In the genomic region with DNA sequence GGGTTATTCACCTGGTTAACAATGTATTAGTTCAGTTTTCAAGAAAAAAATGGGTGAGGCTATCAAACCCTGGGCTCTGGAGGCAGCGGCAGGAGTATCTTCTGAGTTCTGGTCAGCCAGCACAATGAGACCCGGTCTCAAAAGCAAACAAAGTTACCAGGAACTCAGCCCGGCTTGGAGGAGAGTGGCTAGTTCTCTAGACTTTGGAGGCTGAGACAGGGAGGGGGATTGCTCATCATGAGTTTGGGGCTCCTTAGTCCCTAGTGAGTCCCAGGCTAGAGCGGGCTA, we compare ENCODE assay signal across 10 mouse cellular contexts. TPM values are rescaled to one million over a fixed set of nuclear protein-coding genes. Genes with fewer than 3 reads are reported as not detected.
DNase-seq lines count a peak whose midpoint lies in the region; ATAC-seq and TF ChIP-seq lines count a peak whose summit lies in the region.
"Had no signal": no experiment of that assay in that cellular context is flagged by ENCODE, and none has a peak within 500 bp of the region (broad histone marks: within the 10 kb centered on the region; RNA-seq: fewer than 3 reads in every experiment).

No protein-coding gene starts in this region.

- H3K4me1 ChIP-seq in neural tube, embryonic 11.5 days (ENCODE audit: control insufficient read depth, insufficient read depth, low read length), result peaks cover 16% of the 10 kb centered on the region
- H3K4me1 ChIP-seq in intestine, embryonic 16.5 days (ENCODE audit: control insufficient read depth, insufficient read depth, low read length), result peaks cover 21% of the 10 kb centered on the region
- peaks cover 24% of the 10 kb centered on the region for H3K4me1 ChIP-seq in stomach, embryonic 16.5 days (ENCODE audit: control insufficient read depth, insufficient read depth, low read length)

- 73% methylated on average over 4 of the region's 4 CpGs for WGBS in neural tube, embryonic 11.5 days
- 59% methylated on average over 4 of the region's 4 CpGs for WGBS in intestine, embryonic 16.5 days
- 61% methylated on average over 4 of the region's 4 CpGs for WGBS in stomach, embryonic 16.5 days

- H3K27me3 ChIP-seq in neural tube, embryonic 11.5 days (ENCODE audit: control insufficient read depth, insufficient read depth, low read length), result no peaks in the 10 kb centered on the region
- H3K27me3 ChIP-seq in intestine, embryonic 16.5 days (replicated peaks; ENCODE audit: control insufficient read depth, insufficient read depth, low read length), result no peaks in the 10 kb centered on the region
- no peaks in the 10 kb centered on the region for H3K27me3 ChIP-seq in stomach, embryonic 16.5 days (ENCODE audit: control insufficient read depth, insufficient read depth, low read length)

- H3K9ac ChIP-seq in neural tube, embryonic 11.5 days (ENCODE audit: low read length), result no peak overlapping the region
- H3K9ac ChIP-seq in intestine, embryonic 16.5 days (ENCODE audit: low read depth, low read length), result peak overlapping the region; percentile 81
- peak overlapping the region; percentile 83 for H3K9ac ChIP-seq in stomach, embryonic 16.5 days (ENCODE audit: low read length)

- intact Hi-C loops in gastrocnemius, adult 2 months (cut with DNase I), result no loop called here
- intact Hi-C loops in gastrocnemius, postnatal 36 days (cut with DNase I), result no loop called here

- no peak for TF ChIP-seq CTCF in gastrocnemius, adult 2 months (IDR thresholded peaks at IDR 0.05)

- no peak overlapping the region for H3K27ac ChIP-seq in gastrocnemius, adult 2 months
- H3K27ac ChIP-seq in neural tube, embryonic 11.5 days (ENCODE audit: low read depth, low read length), result no peak overlapping the region
- H3K27ac ChIP-seq in intestine, embryonic 16.5 days (ENCODE audit: low read length), result peak overlapping the region; percentile 96
- H3K27ac ChIP-seq in stomach, embryonic 16.5 days (ENCODE audit: low read length), result peak overlapping the region; percentile 31; the same call in 1 of the 2 replicates

- H3K4me3 ChIP-seq in gastrocnemius, adult 2 months, result peak overlapping the region; percentile 89
- H3K4me3 ChIP-seq in neural tube, embryonic 11.5 days (ENCODE audit: low read depth, low read length), result peak overlapping the region; percentile 57
- peak overlapping the region; percentile 69 for H3K4me3 ChIP-seq in intestine, embryonic 16.5 days (ENCODE audit: low read length)
- H3K4me3 ChIP-seq in stomach, embryonic 16.5 days (replicated peaks; ENCODE audit: low read length), result peak overlapping the region; percentile 69

- no peaks in the 10 kb centered on the region; the same call in 1 of the 2 replicates for H3K36me3 ChIP-seq in neural tube, embryonic 11.5 days (ENCODE audit: control insufficient read depth, insufficient read depth, low read length)
- H3K36me3 ChIP-seq in intestine, embryonic 16.5 days (ENCODE audit: control insufficient read depth, insufficient read depth, low read length), result peaks cover 7% of the 10 kb centered on the region
- H3K36me3 ChIP-seq in stomach, embryonic 16.5 days (ENCODE audit: control insufficient read depth, insufficient read depth, low read length), result 0 out of 2 replicates have a peak, but pooled peaks cover 3% of the 10 kb centered on the region

- peak overlapping the region; percentile 72 for H3K4me2 ChIP-seq in neural tube, embryonic 11.5 days (ENCODE audit: low read depth)
- H3K4me2 ChIP-seq in intestine, embryonic 16.5 days (ENCODE audit: low read depth, low read length), result peak overlapping the region; percentile 86
- peak overlapping the region; percentile 92 for H3K4me2 ChIP-seq in stomach, embryonic 16.5 days (ENCODE audit: low read depth, low read length)

- H3K9me3 ChIP-seq in neural tube, embryonic 11.5 days (ENCODE audit: control insufficient read depth, low read length), result no peaks in the 10 kb centered on the region
- H3K9me3 ChIP-seq in intestine, embryonic 16.5 days (ENCODE audit: control insufficient read depth, low read length), result no peaks in the 10 kb centered on the region
- no peaks in the 10 kb centered on the region for H3K9me3 ChIP-seq in stomach, embryonic 16.5 days (replicated peaks; ENCODE audit: control insufficient read depth, low read length)

- ATAC-seq in neural tube, embryonic 11.5 days (ENCODE audit: insufficient read depth, low FRiP score, low TSS enrichment), result no peak
- ATAC-seq in intestine, embryonic 16.5 days, result no peak
- no peak for ATAC-seq in stomach, embryonic 16.5 days (ENCODE audit: insufficient read depth, low FRiP score)

- no peak for DNase-seq in gastrocnemius, adult 2 months
- DNase-seq in gastrocnemius, postnatal 36 days, result no peak
- DNase-seq in neural tube, embryonic 11.5 days (ENCODE audit: low spot score), result no peak
- DNase-seq in neural tube, embryonic 10.5 days (ENCODE audit: extremely low spot score, low spot score), result no peak
- DNase-seq in cerebellum, postnatal 36 days, result no peak
- DNase-seq in thymus, postnatal 36 days, result no peak

RNA-seq across cellular contexts. Expression of a gene that starts 1.6 kb away (rescaled TPM):
- 1 to 10 TPM; 7.1 to 7.7 TPM for total RNA-seq in gastrocnemius, adult 2 months (2021)
- 1 to 10 TPM; 8.2 to 9.4 TPM for total RNA-seq in gastrocnemius, postnatal 36 days (2021)
- 109 and 112 TPM in 2 replicates for polyA plus RNA-seq in neural tube, embryonic 11.5 days (2014; fragmentation: Nextera tagmentation; extraction: Ambion mirVana)
- 295 and 311 TPM in 2 replicates for polyA plus RNA-seq in intestine, embryonic 16.5 days (2015; fragmentation: Nextera tagmentation; extraction: Ambion mirVana)
- 196 and 209 TPM in 2 replicates for polyA plus RNA-seq in stomach, embryonic 16.5 days (2015; fragmentation: Nextera tagmentation; extraction: Ambion mirVana)

RNA-seq across cellular contexts. Expression of a gene that starts 23.6 kb away (rescaled TPM):
- 1 to 10 TPM in 1 of 2 experiments, under 1 TPM in 1; 0.31 to 1.2 TPM for total RNA-seq in gastrocnemius, adult 2 months (2021)
- 1 to 10 TPM in 1 of 2 experiments, under 1 TPM in 1; 0.42 to 1.2 TPM for total RNA-seq in gastrocnemius, postnatal 36 days (2021)
- polyA plus RNA-seq in neural tube, embryonic 11.5 days (2014; fragmentation: Nextera tagmentation; extraction: Ambion mirVana), result 38.7 and 54.0 TPM in 2 replicates
- 35.0 and 38.4 TPM in 2 replicates for polyA plus RNA-seq in intestine, embryonic 16.5 days (2015; fragmentation: Nextera tagmentation; extraction: Ambion mirVana)
- polyA plus RNA-seq in stomach, embryonic 16.5 days (2015; fragmentation: Nextera tagmentation; extraction: Ambion mirVana), result 24.4 and 25.4 TPM in 2 replicates
- total RNA-seq: common myeloid progenitor, adult 5-6 weeks had no signal
- polyA plus RNA-seq: CD4-positive, CD25-positive, alpha-beta regulatory T cell, adult 4 months had no signal

RNA-seq across cellular contexts. Expression of a gene that starts 43.0 kb away (rescaled TPM):
- not detected for total RNA-seq in gastrocnemius, adult 2 months (2021)
- under 1 TPM; 0.62 to 0.69 TPM for total RNA-seq in gastrocnemius, postnatal 36 days (2021)
- polyA plus RNA-seq in neural tube, embryonic 11.5 days (2014; fragmentation: Nextera tagmentation; extraction: Ambion mirVana), result 23.3 and 25.9 TPM in 2 replicates
- 20.2 and 25.4 TPM in 2 replicates for polyA plus RNA-seq in intestine, embryonic 16.5 days (2015; fragmentation: Nextera tagmentation; extraction: Ambion mirVana)
- 25.6 and 26.4 TPM in 2 replicates for polyA plus RNA-seq in stomach, embryonic 16.5 days (2015; fragmentation: Nextera tagmentation; extraction: Ambion mirVana)

RNA-seq across cellular contexts. Expression of a gene that starts 56.3 kb away (rescaled TPM):
- not detected for total RNA-seq in gastrocnemius, adult 2 months (2021)
- not detected for total RNA-seq in gastrocnemius, postnatal 36 days (2021)
- 3.0 and 3.2 TPM in 2 replicates for polyA plus RNA-seq in neural tube, embryonic 11.5 days (2014; fragmentation: Nextera tagmentation; extraction: Ambion mirVana)
- 0.09 and 0.17 TPM in 2 replicates for polyA plus RNA-seq in intestine, embryonic 16.5 days (2015; fragmentation: Nextera tagmentation; extraction: Ambion mirVana)
- polyA plus RNA-seq in stomach, embryonic 16.5 days (2015; fragmentation: Nextera tagmentation; extraction: Ambion mirVana), result not detected in 2 replicates
- total RNA-seq: common myeloid progenitor, adult 5-6 weeks had no signal
- polyA plus RNA-seq: CD4-positive, CD25-positive, alpha-beta regulatory T cell, adult 4 months had no signal

Comparison
In these comparisons a context has a peak if more than half of its experiments do, and no peak if none do; other contexts are left out.
1. H3K27ac ChIP-seq: peak in intestine, embryonic 16.5 days (single experiment) and stomach, embryonic 16.5 days (single experiment); none in gastrocnemius, adult 2 months (single experiment) and neural tube, embryonic 11.5 days (single experiment).
2. Peak in every context shown above with its lines, with median percentiles within 50 percentile points of each other: H3K4me3 ChIP-seq and H3K4me2 ChIP-seq.